Mouse (Mus musculus) CH12.LX (cell line): Measurements from ENCODE around the gene Prkd3. TPM values are rescaled to one million over a fixed set of nuclear protein-coding genes. Genes with fewer than 3 reads are reported as not detected.

Experiments used
- DNase-seq: peaks from one replicate; pipeline ENCODE4 v3.0.0-alpha.2; 2013; ENCODE audit errors: extremely low read depth
- H3K27ac ChIP-seq: 2 replicates; pipeline ENCODE4 v1.5.1; 2012; ENCODE audit warnings: low read depth, mild to moderate bottlenecking, control low read depth, moderate library complexity; ENCODE audit not compliant: insufficient read depth
- H3K27me3 ChIP-seq: replicated peaks from 2 replicates; pipeline ENCODE3; 2012; ENCODE audit warnings: inconsistent platforms
- H3K36me3 ChIP-seq, 2 experiments: replicated peaks in 1 of 2; 2 replicates each; pipeline versions ENCODE3 to v1.6.1; 2012; ENCODE audit warnings: inconsistent platforms in 1 of 2, low read length in 1 of 2, mild to moderate bottlenecking in 1 of 2, mixed read lengths in 1 of 2, moderate library complexity in 1 of 2; ENCODE audit not compliant: control insufficient read depth in 1 of 2, insufficient read depth in 1 of 2
- H3K4me1 ChIP-seq, 2 experiments: 2 replicates each; pipeline ENCODE4 v1.6.1; 2012; ENCODE audit warnings: inconsistent platforms in 1 of 2, moderate library complexity in 1 of 2; ENCODE audit not compliant: insufficient read depth in 2 of 2, control insufficient read depth in 1 of 2
- H3K4me2 ChIP-seq: 2 replicates; pipeline ENCODE4 v1.6.1; 2012; ENCODE audit warnings: low read depth, mild to moderate bottlenecking, control low read depth; ENCODE audit not compliant: poor library complexity, insufficient read depth, severe bottlenecking
- H3K4me3 ChIP-seq, 3 experiments: fragments of 150-350 bp in 1 of 3; sonication (generic) in 1 of 3; replicated peaks in 1 of 3; 2 replicates each; pipeline versions ENCODE3 to v1.5.1; 2011 to 2012; ENCODE audit warnings: low read depth in 2 of 3, low read length in 2 of 3, mild to moderate bottlenecking in 2 of 3, moderate library complexity in 2 of 3, control low read depth in 1 of 3, improper control_type of control experiment in 1 of 3, inconsistent platforms in 1 of 3, mixed read lengths in 1 of 3; ENCODE audit not compliant: poor library complexity in 1 of 3
- H3K79me2 ChIP-seq: replicated peaks from 2 replicates; pipeline ENCODE4 v1.6.1; 2012; ENCODE audit warnings: mild to moderate bottlenecking, moderate library complexity; ENCODE audit not compliant: control insufficient read depth, poor library complexity, insufficient read depth, severe bottlenecking; ENCODE audit errors: extremely low read depth
- H3K9ac ChIP-seq: 2 replicates; pipeline ENCODE4 v1.6.1; 2012; ENCODE audit warnings: low read depth, mild to moderate bottlenecking, control low read depth, moderate library complexity; ENCODE audit not compliant: insufficient read depth
- H3K9me3 ChIP-seq: replicated peaks from 2 replicates; pipeline ENCODE3; 2012; ENCODE audit warnings: low read length, inconsistent platforms, mixed read lengths
- BHLHE40 ChIP-seq: IDR thresholded peaks from 2 replicates; pipeline ENCODE4 v1.6.1; 2011; ENCODE audit warnings: mild to moderate bottlenecking, low read depth, low read length, improper control_type of control experiment
- CHD1 ChIP-seq: IDR thresholded peaks from 2 replicates; pipeline ENCODE4 v1.6.1; 2012; ENCODE audit warnings: low read depth, low read length, improper control_type of control experiment, inconsistent platforms
- E2F4 ChIP-seq: IDR thresholded peaks from 2 replicates; pipeline ENCODE4 v1.6.1; 2011; ENCODE audit warnings: low read depth, low read length, improper control_type of control experiment; ENCODE audit not compliant: insufficient replicate concordance
- ELF1 ChIP-seq: IDR thresholded peaks from 2 replicates; pipeline ENCODE4 v1.6.1; 2014; ENCODE audit warnings: low read depth, mild to moderate bottlenecking, inconsistent platforms, low read length, improper control_type of control experiment
- ETS1 ChIP-seq: conservative IDR thresholded peaks from 2 replicates; pipeline ENCODE4 v1.6.1; 2012; ENCODE audit warnings: low read depth, mild to moderate bottlenecking, inconsistent platforms, low read length, improper control_type of control experiment, moderate library complexity
- GABPA ChIP-seq: IDR thresholded peaks from 2 replicates; pipeline ENCODE4 v1.6.1; 2012; ENCODE audit warnings: low read depth, low read length, improper control_type of control experiment, inconsistent platforms; ENCODE audit not compliant: insufficient replicate concordance
- HCFC1 ChIP-seq: IDR thresholded peaks from 2 replicates; pipeline ENCODE4 v1.6.1; 2012; ENCODE audit warnings: low read depth, mild to moderate bottlenecking, inconsistent platforms, low read length, improper control_type of control experiment
- IRF4 ChIP-seq: IDR thresholded peaks from 2 replicates; pipeline ENCODE4 v1.6.1; 2014; ENCODE audit warnings: low read depth, mild to moderate bottlenecking, inconsistent platforms, low read length, improper control_type of control experiment
- MAFK ChIP-seq: IDR thresholded peaks from 2 replicates; pipeline ENCODE4 v1.6.1; 2011; ENCODE audit warnings: low read length, improper control_type of control experiment; ENCODE audit not compliant: insufficient replicate concordance
- MAX ChIP-seq: IDR thresholded peaks from 2 replicates; pipeline ENCODE4 v1.6.1; 2011; ENCODE audit warnings: low read length, improper control_type of control experiment
- MAZ ChIP-seq: IDR thresholded peaks from 2 replicates; pipeline ENCODE4 v1.6.1; 2012; ENCODE audit warnings: low read depth, mild to moderate bottlenecking, inconsistent platforms, low read length, improper control_type of control experiment, moderate library complexity
- PAX5 ChIP-seq: IDR thresholded peaks from 2 replicates; pipeline ENCODE4 v1.6.1; 2012; ENCODE audit warnings: low read length, inconsistent platforms, mixed read lengths
- RAD21 ChIP-seq: IDR thresholded peaks from 2 replicates; pipeline ENCODE4 v1.6.1; 2011; ENCODE audit warnings: low read depth, mild to moderate bottlenecking, low read length, improper control_type of control experiment, moderate library complexity
- SIN3A ChIP-seq: IDR thresholded peaks from 2 replicates; pipeline ENCODE4 v1.6.1; 2012; ENCODE audit warnings: low read length, improper control_type of control experiment, inconsistent platforms
- TBP ChIP-seq: conservative IDR thresholded peaks from 2 replicates; pipeline ENCODE4 v1.6.1; 2011; ENCODE audit warnings: low read depth, low read length, improper control_type of control experiment
- TCF12 ChIP-seq: IDR thresholded peaks from 2 replicates; pipeline ENCODE4 v1.6.1; 2014; ENCODE audit warnings: low read depth, mild to moderate bottlenecking, inconsistent platforms, low read length, improper control_type of control experiment
- dilution Hi-C: fragments of 300-500 bp; cut with MboI; formaldehyde crosslinking; loops from 2 replicates; pipeline ENCODE4 v1.14.3; 2020; ENCODE audit warnings: low sequenced_read_pairs; ENCODE audit not compliant: extremely low pct_unique_long_range_greater_than_20kb, extremely low pct_ligation_motif_present
- in situ Hi-C: fragments of 300-500 bp; cut with MboI; formaldehyde crosslinking; loops from 3 replicates; pipeline ENCODE4 v1.14.3; 2019; ENCODE audit warnings: low sequenced_read_pairs, low pct_ligation_motif_present, low pct_unique_long_range_greater_than_20kb, mixed read lengths
- polyA plus RNA-seq: library from polyadenylated mRNA; unstranded; fragments of >175 nt; gene quantifications from 2 replicates; pipeline ENCODE4 v1.2.1, GENCODE M21; 2012; ENCODE audit warnings: low read depth; ENCODE audit not compliant: insufficient read length
- total RNA-seq, 2 experiments: library from RNA; depleted of rRNA; stranded (reverse); fragments of 300-350 nt in 1 of 2; fragments of >200 nt in 1 of 2; gene quantifications; 2 replicates each; pipeline ENCODE4 v1.2.3; 2012 to 2014

Prkd3 gene
- not detected in 2 replicates for total RNA-seq (2012; rRNA removed)
- not detected in 2 replicates for total RNA-seq (2014; rRNA removed)
- not detected in 2 replicates for polyA plus RNA-seq

DNA sequence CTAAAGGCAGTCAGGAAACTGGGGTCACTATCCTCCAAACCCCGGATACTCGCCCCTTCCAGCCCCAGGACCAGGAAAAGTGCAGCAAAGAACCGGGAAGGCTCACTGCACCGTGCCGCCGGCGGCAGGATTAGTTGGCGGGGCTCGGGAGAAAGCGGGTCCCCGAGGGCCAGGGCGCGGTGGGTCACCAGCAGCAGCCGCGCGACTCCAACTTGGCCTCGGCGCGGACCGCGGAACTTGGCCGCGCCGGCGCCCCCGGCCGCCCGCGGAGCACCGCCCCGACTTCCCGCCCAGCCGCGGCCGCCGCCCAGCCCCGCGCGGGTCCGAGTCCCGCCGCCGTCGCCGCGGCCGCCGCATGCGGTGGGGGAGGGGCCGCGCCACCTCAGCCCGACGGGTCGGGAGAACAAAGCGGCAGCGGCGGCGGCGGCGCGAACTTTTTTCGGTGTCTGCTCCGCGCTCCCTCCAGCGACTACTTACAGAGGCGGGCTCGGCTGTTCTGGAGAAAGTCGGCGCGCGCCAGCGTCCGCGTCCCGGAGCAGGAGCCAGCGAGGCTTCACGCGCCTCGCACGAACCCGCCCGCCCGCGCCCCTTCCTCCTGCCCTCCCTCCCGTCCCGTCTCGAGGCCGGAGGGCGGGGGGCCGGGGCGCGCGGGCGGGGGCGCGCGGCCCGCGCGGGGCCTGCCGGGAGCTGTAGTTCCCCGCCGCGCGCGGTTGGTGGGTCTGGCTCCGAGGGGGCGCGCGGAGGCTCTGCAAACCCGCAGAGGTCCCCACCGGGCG is at the start of gene Prkd3:
Gene Prkd3, minus strand, starts transcription at position 609 of the 776 bp plus-strand sequence.
- Histone ChIP-seq H3K4me3 (no peak within 1 kb of the TSS), H3K79me2 (no peaks in the 10 kb centered on the region), H3K36me3 (no peaks in the 10 kb centered on the region)
- DNase-seq, result no peak
- dilution Hi-C loops, result no loop called here
- TF ChIP-seq TCF12, result no peak
- TF ChIP-seq SIN3A, result no peak
- no peak for TF ChIP-seq MAX
- no peak for TF ChIP-seq ELF1
- TF ChIP-seq TBP, result no peak
- no peak for TF ChIP-seq MAZ
- no peak for TF ChIP-seq MAFK
- TF ChIP-seq PAX5, result no peak
- no peak for TF ChIP-seq HCFC1
- no peak for TF ChIP-seq GABPA
- no peak for TF ChIP-seq CHD1
- no peak for TF ChIP-seq E2F4
- TF ChIP-seq, all 38 proteins: peak for 0
- Histone ChIP-seq H3K9ac (no peak within 1 kb of the TSS), H3K27me3 (no peaks in the 10 kb centered on the region), H3K27ac (no peak within 1 kb of the TSS), H3K4me2 (no peak within 1 kb of the TSS), H3K9me3 (peaks cover 6% of the 10 kb centered on the region), H3K4me1 (peaks cover 3 to 10% of the 10 kb centered on the region in 2 experiments; a peak in 1 of 4 replicates)
- in situ Hi-C loops, result no loop called here

GRCm38 (mm10) chr17:79069766-79070480 is 49.3 kb upstream of the Prkd3 start:
- H3K36me3 ChIP-seq, result no peaks in the 10 kb centered on the region
- H3K4me3 ChIP-seq, result no peak overlapping the region
- DNase-seq, result no peak
- no peak overlapping the region for H3K9ac ChIP-seq
- peaks cover 0 to 4% of the 10 kb centered on the region in 2 experiments; a peak in 1 of 4 replicates for H3K4me1 ChIP-seq
- H3K27ac ChIP-seq, result no peak overlapping the region
- dilution Hi-C loops (no loop called here), in situ Hi-C loops (no loop called here)
- TF ChIP-seq TBP (no peak), RAD21 (no peak), BHLHE40 (no peak), GABPA (no peak), ETS1 (no peak), HCFC1 (no peak), MAZ (no peak), MAX (no peak), IRF4 (no peak)
- no peaks in the 10 kb centered on the region for H3K27me3 ChIP-seq
- no peaks in the 10 kb centered on the region for H3K9me3 ChIP-seq
- no peaks in the 10 kb centered on the region for H3K79me2 ChIP-seq
- no peak overlapping the region for H3K4me2 ChIP-seq
